Mouse (Mus musculus): ENCODE measurements around the gene Lmo4. TPM values are rescaled to one million over a fixed set of nuclear protein-coding genes. Genes with fewer than 3 reads are reported as not detected.

Lmo4 gene
- polyA plus RNA-seq, 1 experiment, result 44.2 TPM

GRCm38 (mm10) chr3:144162156-144162555 lies 42.9 kb downstream of the Lmo4 start:
- no peaks in the 10 kb centered on the region for H3K36me3 ChIP-seq (replicated peaks; ENCODE audit: low read length)
- no peaks in the 10 kb centered on the region for H3K27me3 ChIP-seq (replicated peaks)
- no peaks in the 10 kb centered on the region for H3K4me1 ChIP-seq
- no peak for TF ChIP-seq GATA1 (IDR thresholded peaks at IDR 0.05; ENCODE audit: borderline replicate concordance, low read length)
- no peak for TF ChIP-seq FLI1 (IDR thresholded peaks at IDR 0.05; ENCODE audit: low read length)
- H3K9me3 ChIP-seq, result peaks cover 21% of the 10 kb centered on the region
- H3K4me3 ChIP-seq (replicated peaks), result no peak overlapping the region

GRCm38 (mm10) chr3:144161261-144161660 lies 43.8 kb downstream of the Lmo4 start:
- TF ChIP-seq GATA1 (IDR thresholded peaks at IDR 0.05; ENCODE audit: borderline replicate concordance, low read length), result no peak
- no peak for TF ChIP-seq FLI1 (IDR thresholded peaks at IDR 0.05; ENCODE audit: low read length)
- no peaks in the 10 kb centered on the region for H3K27me3 ChIP-seq (replicated peaks)
- no peaks in the 10 kb centered on the region for H3K4me1 ChIP-seq
- H3K4me3 ChIP-seq (replicated peaks), result no peak overlapping the region
- peaks cover 14% of the 10 kb centered on the region for H3K9me3 ChIP-seq
- no peaks in the 10 kb centered on the region for H3K36me3 ChIP-seq (replicated peaks; ENCODE audit: low read length)

- TF ChIP-seq FLI1 (IDR thresholded peaks at IDR 0.05; ENCODE audit: low read length) (no peak), GATA1 (IDR thresholded peaks at IDR 0.05; ENCODE audit: borderline replicate concordance, low read length) (no peak)
Measured at GRCm38 (mm10) chr3:144155746-144156145, 49.3 kb downstream of the Lmo4 start.

GRCm38 (mm10) chr3:144153395-144153794 lies 51.6 kb downstream of the Lmo4 start:
- Histone ChIP-seq H3K4me1 (no peaks in the 10 kb centered on the region), H3K9me3 (peaks cover 11% of the 10 kb centered on the region), H3K27me3 (replicated peaks) (no peaks in the 10 kb centered on the region), H3K36me3 (replicated peaks; ENCODE audit: low read length) (no peaks in the 10 kb centered on the region), H3K4me3 (replicated peaks) (no peak overlapping the region)
- TF ChIP-seq GATA1 (IDR thresholded peaks at IDR 0.05; ENCODE audit: borderline replicate concordance, low read length) (no peak), FLI1 (IDR thresholded peaks at IDR 0.05; ENCODE audit: low read length) (no peak)

More at GRCm38 (mm10) chr3:144155746-144156145, 49.3 kb downstream of the Lmo4 start:
- no peak overlapping the region for H3K4me3 ChIP-seq (replicated peaks)
- H3K4me1 ChIP-seq, result no peaks in the 10 kb centered on the region
- peaks cover 7% of the 10 kb centered on the region for H3K9me3 ChIP-seq
- no peaks in the 10 kb centered on the region for H3K27me3 ChIP-seq (replicated peaks)
- H3K36me3 ChIP-seq (replicated peaks; ENCODE audit: low read length), result no peaks in the 10 kb centered on the region

- no peak overlapping the region for H3K4me3 ChIP-seq (replicated peaks)
- H3K4me1 ChIP-seq, result no peaks in the 10 kb centered on the region
- H3K36me3 ChIP-seq (replicated peaks; ENCODE audit: low read length), result no peaks in the 10 kb centered on the region
- TF ChIP-seq GATA1 (IDR thresholded peaks at IDR 0.05; ENCODE audit: borderline replicate concordance, low read length) (no peak), FLI1 (IDR thresholded peaks at IDR 0.05; ENCODE audit: low read length) (no peak)
- 0 out of 2 replicates have a peak, but pooled peaks cover 6% of the 10 kb centered on the region for H3K9me3 ChIP-seq
- H3K27me3 ChIP-seq (replicated peaks), result no peaks in the 10 kb centered on the region
Measured at GRCm38 (mm10) chr3:144151001-144151400, 54.0 kb downstream of the Lmo4 start.

GRCm38 (mm10) chr3:144148234-144148633 lies 56.8 kb downstream of the Lmo4 start:
- Histone ChIP-seq H3K27me3 (replicated peaks) (no peaks in the 10 kb centered on the region), H3K9me3 (0 out of 2 replicates have a peak, but pooled peaks cover 6% of the 10 kb centered on the region), H3K36me3 (replicated peaks; ENCODE audit: low read length) (no peaks in the 10 kb centered on the region), H3K4me1 (no peaks in the 10 kb centered on the region), H3K4me3 (replicated peaks) (no peak overlapping the region)
- TF ChIP-seq GATA1 (IDR thresholded peaks at IDR 0.05; ENCODE audit: borderline replicate concordance, low read length) (no peak), FLI1 (IDR thresholded peaks at IDR 0.05; ENCODE audit: low read length) (no peak)

- TF ChIP-seq GATA1 (IDR thresholded peaks at IDR 0.05; ENCODE audit: borderline replicate concordance, low read length) (no peak), FLI1 (IDR thresholded peaks at IDR 0.05; ENCODE audit: low read length) (no peak)
- Histone ChIP-seq H3K9me3 (peaks cover 9% of the 10 kb centered on the region), H3K36me3 (replicated peaks; ENCODE audit: low read length) (no peaks in the 10 kb centered on the region), H3K4me1 (no peaks in the 10 kb centered on the region), H3K4me3 (replicated peaks) (no peak overlapping the region), H3K27me3 (replicated peaks) (no peaks in the 10 kb centered on the region)
Measured at GRCm38 (mm10) chr3:144147244-144147643, 57.8 kb downstream of the Lmo4 start.

GRCm38 (mm10) chr3:144144066-144144465 lies 61.0 kb downstream of the Lmo4 start:
- no peaks in the 10 kb centered on the region for H3K27me3 ChIP-seq (replicated peaks)
- TF ChIP-seq FLI1 (IDR thresholded peaks at IDR 0.05; ENCODE audit: low read length) (no peak), GATA1 (IDR thresholded peaks at IDR 0.05; ENCODE audit: borderline replicate concordance, low read length) (no peak)
- peaks cover 11% of the 10 kb centered on the region for H3K9me3 ChIP-seq

GRCm38 (mm10) chr3:144142939-144143338 lies 62.1 kb downstream of the Lmo4 start:
- H3K4me1 ChIP-seq, result no peaks in the 10 kb centered on the region
- H3K4me3 ChIP-seq (replicated peaks), result no peak overlapping the region
- no peaks in the 10 kb centered on the region for H3K27me3 ChIP-seq (replicated peaks)
- peaks cover 9% of the 10 kb centered on the region for H3K9me3 ChIP-seq
- TF ChIP-seq GATA1 (IDR thresholded peaks at IDR 0.05; ENCODE audit: borderline replicate concordance, low read length), result no peak
- TF ChIP-seq FLI1 (IDR thresholded peaks at IDR 0.05; ENCODE audit: low read length), result no peak
- no peaks in the 10 kb centered on the region for H3K36me3 ChIP-seq (replicated peaks; ENCODE audit: low read length)

More at GRCm38 (mm10) chr3:144144066-144144465, 61.0 kb downstream of the Lmo4 start:
- no peaks in the 10 kb centered on the region for H3K36me3 ChIP-seq (replicated peaks; ENCODE audit: low read length)
- no peak overlapping the region for H3K4me3 ChIP-seq (replicated peaks)
- H3K4me1 ChIP-seq, result no peaks in the 10 kb centered on the region

GRCm38 (mm10) chr3:144141786-144142185 lies 63.2 kb downstream of the Lmo4 start:
- Histone ChIP-seq H3K4me1 (no peaks in the 10 kb centered on the region), H3K27me3 (replicated peaks) (no peaks in the 10 kb centered on the region), H3K9me3 (peaks cover 7% of the 10 kb centered on the region), H3K36me3 (replicated peaks; ENCODE audit: low read length) (no peaks in the 10 kb centered on the region), H3K4me3 (replicated peaks) (no peak overlapping the region)
- TF ChIP-seq FLI1 (IDR thresholded peaks at IDR 0.05; ENCODE audit: low read length), result no peak

GRCm38 (mm10) chr3:144140816-144141215 lies 64.2 kb downstream of the Lmo4 start:
- no peak for TF ChIP-seq FLI1 (IDR thresholded peaks at IDR 0.05; ENCODE audit: low read length)
- TF ChIP-seq GATA1 (IDR thresholded peaks at IDR 0.05; ENCODE audit: borderline replicate concordance, low read length), result no peak
- no peaks in the 10 kb centered on the region for H3K27me3 ChIP-seq (replicated peaks)
- no peak overlapping the region for H3K4me3 ChIP-seq (replicated peaks)
- no peaks in the 10 kb centered on the region for H3K36me3 ChIP-seq (replicated peaks; ENCODE audit: low read length)
- H3K4me1 ChIP-seq, result no peaks in the 10 kb centered on the region
- H3K9me3 ChIP-seq, result peaks cover 7% of the 10 kb centered on the region

Measured in megakaryocyte, embryonic 14.5 days (primary cell).